Mouse (Mus musculus): ENCODE measurements around the gene Fbxo34.

DNA sequence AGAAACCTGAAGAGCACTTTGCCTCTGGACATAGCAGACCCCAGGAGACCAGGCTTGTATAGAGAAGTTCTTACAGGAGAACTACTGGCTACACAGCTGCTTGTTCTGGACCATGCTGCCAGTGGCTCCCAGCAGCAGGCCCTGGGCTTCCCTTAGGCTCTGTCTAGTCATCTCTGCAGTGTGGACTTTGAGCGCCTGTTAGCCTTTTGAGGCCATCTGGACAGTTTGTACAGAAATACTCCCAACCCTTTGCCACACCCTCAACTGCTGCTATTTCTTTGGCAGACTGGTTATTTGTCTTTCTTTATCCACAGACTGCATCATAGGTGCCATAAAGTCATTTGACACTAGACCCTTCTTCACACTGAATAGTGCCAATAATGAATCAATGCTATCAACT, 84.9 kb downstream of the Fbxo34 start:
- TF ChIP-seq CTCF (IDR thresholded peaks at IDR 0.05; ENCODE audit: borderline replicate concordance, control insufficient read depth, extremely low read depth, insufficient read depth, low read length, poor library complexity) (no peak), POLR2A (IDR thresholded peaks at IDR 0.05; ENCODE audit: control insufficient read depth, extremely low read depth, insufficient read depth, low read length, poor library complexity) (no peak)
